Mouse (Mus musculus): ENCODE measurements at regions not wholly inside any gene's neighbourhood (a gene's known extent, or its start where the extent isn't known, plus 50 kb on each side); places are given as distances from the start of the nearest gene placed in this dataset.

DNA sequence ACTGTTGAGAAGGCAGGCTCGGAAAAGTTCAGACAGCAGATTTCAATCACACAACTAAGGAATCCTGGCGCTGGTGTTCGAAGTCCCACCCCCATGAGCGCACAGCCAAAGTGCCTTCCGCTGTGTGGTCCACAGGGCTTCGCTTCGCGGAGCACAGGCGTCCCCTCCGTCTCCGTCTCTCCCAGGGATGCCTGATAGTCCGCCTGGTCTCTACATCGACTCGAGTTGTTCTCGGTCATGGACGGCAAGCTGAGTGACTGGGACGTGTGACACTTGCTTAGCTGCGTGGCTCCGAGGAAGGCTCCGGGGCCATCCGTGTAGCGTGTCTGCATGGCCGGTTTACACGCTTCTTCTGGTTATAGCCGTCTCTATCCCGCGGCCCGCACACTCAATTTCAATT is 224.0 kb downstream of the Gm26897 start:
- no peak for TF ChIP-seq ELF1 (IDR thresholded peaks at IDR 0.05; ENCODE audit: low read depth, low read length)
- no peak for TF ChIP-seq CTCF (conservative IDR thresholded peaks at IDR 0.05 in 1 of 2, IDR thresholded peaks at IDR 0.05 in 1 of 2; ENCODE audit: low read depth in 2 of 2, low read length in 2 of 2)
- TF ChIP-seq ZC3H11A (IDR thresholded peaks at IDR 0.05; ENCODE audit: low read depth, low read length): no peak
- TF ChIP-seq POLR2A (IDR thresholded peaks at IDR 0.05; ENCODE audit: low read depth, low read length): no peak
- TF ChIP-seq EP300 (IDR thresholded peaks at IDR 0.05; ENCODE audit: low read length): no peak

All from CH12.LX (cell line).